Mouse (Mus musculus) bone marrow macrophage, adult 2 months (primary cell): ENCODE measurements at regions not wholly inside any gene's neighbourhood (a gene's known extent, or its start where the extent isn't known, plus 50 kb on each side); places are given as distances from the start of the nearest gene placed in this dataset.

Experiments
- CTCF ChIP-seq: IDR thresholded peaks from 2 replicates; pipeline ENCODE4 v1.5.1; 2012; ENCODE audit warnings: low read depth, mild to moderate bottlenecking, low read length, moderate library complexity
- POLR2A ChIP-seq: IDR thresholded peaks from 2 replicates; pipeline ENCODE4 v1.6.1; 2012; ENCODE audit warnings: mild to moderate bottlenecking, low read depth, low read length, borderline replicate concordance

- TF ChIP-seq CTCF (no peak), POLR2A (no peak)
These were observed 525.7 kb downstream of the Meis1 start for GRCm38 (mm10) chr11:18493086-18493485.
